Mouse (Mus musculus): ENCODE measurements around the gene Cxcl12.

Cxcl12 gene

DNA sequence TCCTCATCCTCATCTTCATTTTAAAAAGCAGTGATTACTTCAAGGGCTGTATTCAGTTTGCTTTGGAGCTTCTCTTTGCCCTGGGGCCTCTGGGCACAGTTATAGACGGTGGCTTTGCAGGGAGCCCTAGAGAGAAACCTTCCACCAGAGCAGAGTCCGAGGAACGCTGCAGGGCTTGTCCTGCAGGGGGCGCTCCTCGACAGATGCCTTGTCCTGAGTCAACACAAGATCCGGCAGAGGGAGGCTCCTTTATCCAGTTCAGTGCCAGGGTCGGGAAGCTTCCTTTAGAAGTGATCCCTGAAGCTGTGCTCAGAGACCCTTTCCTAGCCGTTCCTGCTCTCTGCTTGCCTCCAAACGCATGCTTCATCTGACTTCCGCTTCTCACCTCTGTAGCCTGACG, 5.5 kb downstream of the Cxcl12 start:
- DNase-seq (ENCODE audit: low read depth in 2 of 2, low spot score in 2 of 2) = no peak

- no peak for DNase-seq (ENCODE audit: low read depth in 2 of 2, low spot score in 2 of 2)
These were observed 6.9 kb downstream of the Cxcl12 start for GRCm38 (mm10) chr6:117175113-117175793.

GRCm38 (mm10) chr6:117176406-117176805, 8.1 kb downstream of the Cxcl12 start:
- DNase-seq (ENCODE audit: low read depth in 2 of 2, low spot score in 2 of 2) = no peak

- no peak for DNase-seq (ENCODE audit: low read depth in 2 of 2, low spot score in 2 of 2)
These were observed 12.0 kb downstream of the Cxcl12 start for GRCm38 (mm10) chr6:117180303-117180702.

DNA sequence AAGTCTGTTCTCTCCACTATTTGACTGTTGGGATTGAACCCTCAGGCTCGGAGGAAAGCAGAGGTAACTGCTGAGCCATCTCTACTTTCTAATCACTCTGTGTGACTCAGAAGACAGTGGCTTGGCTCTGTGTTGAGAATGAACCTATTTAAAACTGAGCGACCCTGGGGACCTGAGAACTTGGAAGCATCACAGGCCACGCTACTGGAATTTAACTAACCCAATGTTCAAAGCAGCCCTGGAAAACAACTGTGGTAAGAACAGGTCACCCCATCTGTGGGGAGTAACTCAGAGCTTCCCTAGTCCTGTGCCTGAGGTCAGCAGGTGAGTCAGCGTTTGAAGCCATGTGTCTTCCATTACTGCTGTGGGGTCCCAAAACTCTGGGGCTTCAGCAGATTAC, 17.0 kb downstream of the Cxcl12 start:
- DNase-seq (ENCODE audit: low read depth in 2 of 2, low spot score in 2 of 2) = no peak

DNA sequence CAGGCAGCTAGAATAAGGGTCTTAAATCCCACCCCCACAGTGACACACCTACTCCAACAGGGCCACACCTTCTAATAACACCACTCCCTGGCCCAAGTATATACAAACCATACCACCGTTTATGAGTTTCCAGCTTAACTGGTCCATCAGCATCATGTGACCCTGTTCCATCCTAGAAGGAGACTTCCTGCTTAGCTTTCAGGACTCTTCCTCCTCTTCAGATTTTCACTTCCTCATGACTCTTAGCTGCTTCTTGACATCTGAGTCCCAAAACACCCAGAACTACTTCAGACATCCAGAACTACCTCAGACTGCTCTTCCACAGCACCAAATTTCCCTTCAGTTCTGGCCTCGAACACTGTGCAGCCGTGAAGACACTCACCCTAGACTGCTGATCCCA, 22.1 kb downstream of the Cxcl12 start:
- DNase-seq (ENCODE audit: low read depth in 2 of 2, low spot score in 2 of 2) = no peak

- no peak for DNase-seq (ENCODE audit: low read depth in 2 of 2, low spot score in 2 of 2)
These were observed 23.4 kb downstream of the Cxcl12 start for GRCm38 (mm10) chr6:117191741-117192140.

- DNase-seq (ENCODE audit: low read depth in 2 of 2, low spot score in 2 of 2) = no peak
These were observed 24.3 kb downstream of the Cxcl12 start for GRCm38 (mm10) chr6:117192678-117193077.

DNA sequence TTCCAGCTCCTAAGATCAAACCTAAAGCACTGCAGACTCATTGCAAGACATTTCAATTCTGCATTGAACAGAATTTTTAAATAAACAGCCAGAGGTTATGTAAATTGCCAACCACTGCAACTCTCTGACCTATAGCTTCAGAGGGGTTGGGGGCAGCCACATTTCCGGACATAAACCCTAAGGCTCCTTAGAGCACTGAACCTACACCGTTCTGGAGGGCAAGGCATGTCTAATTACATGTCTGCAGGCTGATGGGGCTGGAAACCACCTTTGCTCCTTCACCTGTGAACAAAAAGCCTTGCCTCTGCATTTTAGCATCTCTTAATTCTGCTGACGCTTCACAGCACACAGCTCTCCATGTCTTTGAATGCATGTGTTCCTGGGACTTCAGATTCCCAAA, 26.9 kb downstream of the Cxcl12 start:
- no peak for DNase-seq (ENCODE audit: low read depth in 2 of 2, low spot score in 2 of 2)

GRCm38 (mm10) chr6:117198871-117199270, 30.5 kb downstream of the Cxcl12 start:
- no peak for DNase-seq (ENCODE audit: low read depth in 2 of 2, low spot score in 2 of 2)

DNA sequence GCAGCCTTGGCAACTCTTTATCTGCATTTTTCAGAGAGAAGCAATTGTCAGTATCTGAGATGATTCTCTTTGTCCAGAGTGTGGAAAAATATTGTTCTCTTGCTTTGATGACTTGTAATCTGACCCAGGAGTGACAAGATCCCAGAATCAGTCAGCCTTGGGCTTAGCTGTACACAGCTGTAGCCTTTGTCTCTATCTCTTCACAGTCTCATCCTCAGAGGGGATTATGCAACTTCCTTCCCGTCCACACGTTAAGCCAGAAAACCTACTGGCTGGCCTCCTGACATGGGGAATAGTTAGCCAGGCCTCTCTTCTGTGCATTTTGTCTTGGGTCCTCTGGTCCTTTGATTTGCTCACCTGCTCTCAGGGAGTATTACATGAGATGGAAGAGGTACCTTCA, 31.4 kb downstream of the Cxcl12 start:
- no peak for DNase-seq (ENCODE audit: low read depth in 2 of 2, low spot score in 2 of 2)

GRCm38 (mm10) chr6:117200916-117201315, 32.6 kb downstream of the Cxcl12 start:
- no peak for DNase-seq (ENCODE audit: low read depth in 2 of 2, low spot score in 2 of 2)

GRCm38 (mm10) chr6:117201396-117201795, 33.1 kb downstream of the Cxcl12 start:
- no peak for DNase-seq (ENCODE audit: low read depth in 2 of 2, low spot score in 2 of 2)

GRCm38 (mm10) chr6:117201859-117202258, 33.5 kb downstream of the Cxcl12 start:
- DNase-seq (ENCODE audit: low read depth in 2 of 2, low spot score in 2 of 2) = no peak

- DNase-seq (ENCODE audit: low read depth in 2 of 2, low spot score in 2 of 2) = no peak
These were observed 34.6 kb downstream of the Cxcl12 start for GRCm38 (mm10) chr6:117202856-117203400.

GRCm38 (mm10) chr6:117204112-117204511, 35.8 kb downstream of the Cxcl12 start:
- no peak for DNase-seq (ENCODE audit: low read depth in 2 of 2, low spot score in 2 of 2)

- DNase-seq (ENCODE audit: low read depth in 2 of 2, low spot score in 2 of 2) = no peak
These were observed 38.5 kb downstream of the Cxcl12 start for GRCm38 (mm10) chr6:117206834-117207233.

- DNase-seq (ENCODE audit: low read depth in 2 of 2, low spot score in 2 of 2) = no peak
These were observed 39.0 kb downstream of the Cxcl12 start for GRCm38 (mm10) chr6:117207289-117207688.

DNA sequence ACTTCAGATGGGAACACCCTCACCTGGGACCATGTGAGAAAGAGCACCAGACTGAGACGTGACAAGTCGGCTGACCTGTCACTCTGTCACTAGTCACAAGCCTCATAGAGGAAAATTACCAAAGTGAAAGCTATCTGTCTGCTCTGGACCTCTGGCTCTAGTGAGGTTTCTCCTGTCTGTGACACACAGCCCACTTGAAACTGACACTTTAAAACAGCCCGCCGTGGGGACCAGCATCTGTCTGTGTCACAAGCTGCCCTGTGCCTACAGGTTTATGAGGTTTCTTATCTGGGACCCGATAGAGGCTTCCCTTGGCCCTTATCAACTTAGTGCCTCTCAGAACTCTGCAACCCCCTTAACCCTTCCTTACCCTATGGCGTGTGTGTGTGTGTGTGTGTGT, 41.8 kb downstream of the Cxcl12 start:
- no peak for DNase-seq (ENCODE audit: low read depth in 2 of 2, low spot score in 2 of 2)

DNA sequence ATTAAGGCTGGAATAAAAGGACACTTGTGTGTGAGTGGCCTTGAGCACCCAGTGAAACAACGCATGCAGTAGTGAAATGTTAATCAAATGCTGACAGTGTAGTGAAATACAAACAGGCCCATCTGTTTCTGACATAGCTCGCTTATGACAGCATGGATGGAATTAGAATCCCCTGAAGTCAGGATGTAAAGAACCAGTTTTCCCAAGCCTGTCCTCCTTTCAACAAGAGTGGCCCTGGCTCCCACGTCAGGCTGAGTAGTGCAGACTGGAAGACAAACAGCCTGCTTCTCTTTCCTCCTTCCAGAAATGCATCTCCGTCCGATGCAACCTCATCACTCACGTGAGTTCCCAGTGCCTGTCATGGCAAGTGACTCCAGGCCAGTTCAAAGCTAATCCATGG, 42.2 kb downstream of the Cxcl12 start:
- no peak for DNase-seq (ENCODE audit: low read depth in 2 of 2, low spot score in 2 of 2)

- no peak for DNase-seq (ENCODE audit: low read depth in 2 of 2, low spot score in 2 of 2)
These were observed 46.2 kb downstream of the Cxcl12 start for GRCm38 (mm10) chr6:117214506-117214905.

GRCm38 (mm10) chr6:117218442-117219299, 50.3 kb downstream of the Cxcl12 start:
- DNase-seq (ENCODE audit: low read depth in 2 of 2, low spot score in 2 of 2) = no peak

Data from CD8-positive naive resting alpha-beta T cell, adult 2 months (primary cell).